Mouse (Mus musculus): ENCODE data around the gene Rfc5. TPM values are rescaled to one million over a fixed set of nuclear protein-coding genes. Genes with fewer than 3 reads are reported as not detected.

The Rfc5 gene
- total RNA-seq, 4 experiments from 2014 or later = 8.8 to 12.1 (median 9.8) TPM

- no peak for DNase-seq
Observed at GRCm38 (mm10) chr5:117374372-117375049, 14.3 kb downstream of the Rfc5 start.

- DNase-seq = no peak
Observed at GRCm38 (mm10) chr5:117373418-117373817, 15.4 kb downstream of the Rfc5 start.

- DNase-seq = no peak
Observed at GRCm38 (mm10) chr5:117370592-117370991, 18.3 kb downstream of the Rfc5 start.

- no peak for DNase-seq
Observed at GRCm38 (mm10) chr5:117367206-117367605, 21.6 kb downstream of the Rfc5 start.

- no peak for DNase-seq
Observed at GRCm38 (mm10) chr5:117365904-117366561, 22.8 kb downstream of the Rfc5 start.

GRCm38 (mm10) chr5:117364821-117365220, 24.0 kb downstream of the Rfc5 start:
- DNase-seq = no peak

- peak; percentile 67 for DNase-seq
Observed at GRCm38 (mm10) chr5:117363066-117363782, 25.6 kb downstream of the Rfc5 start.

- DNase-seq = no peak
Observed at GRCm38 (mm10) chr5:117361590-117361989, 27.3 kb downstream of the Rfc5 start.

GRCm38 (mm10) chr5:117360631-117361541, 28.0 kb downstream of the Rfc5 start:
- peak; percentile 52 for DNase-seq

- no peak for DNase-seq
Observed at GRCm38 (mm10) chr5:117360228-117360515, 28.7 kb downstream of the Rfc5 start.

GRCm38 (mm10) chr5:117359497-117360227, 29.2 kb downstream of the Rfc5 start:
- DNase-seq = no peak

- DNase-seq = peak; percentile 54
Observed at GRCm38 (mm10) chr5:117358725-117359124, 30.1 kb downstream of the Rfc5 start.

GRCm38 (mm10) chr5:117358248-117358630, 30.6 kb downstream of the Rfc5 start:
- no peak for DNase-seq

- peak; percentile 49 for DNase-seq
Observed at GRCm38 (mm10) chr5:117357478-117358247, 31.2 kb downstream of the Rfc5 start.

- DNase-seq = peak; percentile 75
Observed at GRCm38 (mm10) chr5:117357129-117357477, 31.7 kb downstream of the Rfc5 start, which contains the start of gene Wsb2. Wsb2 (plus strand) TSS chr5:117357304.

- peak; percentile 83 for DNase-seq
Observed at GRCm38 (mm10) chr5:117356365-117357128, 32.3 kb downstream of the Rfc5 start.

- no peak for DNase-seq
Observed at GRCm38 (mm10) chr5:117355648-117356303, 33.1 kb downstream of the Rfc5 start.

- DNase-seq = no peak
Observed at GRCm38 (mm10) chr5:117354121-117354520, 34.7 kb downstream of the Rfc5 start.

- peak; percentile 54 for DNase-seq
Observed at GRCm38 (mm10) chr5:117348279-117348678, 40.6 kb downstream of the Rfc5 start.

GRCm38 (mm10) chr5:117347838-117348237, 41.0 kb downstream of the Rfc5 start:
- DNase-seq = no peak

All from adrenal gland, adult 8-10 months (tissue).